Mouse (Mus musculus) hematopoietic stem cell, adult 5-6 weeks (primary cell): ENCODE measurements around the gene Ddx39. TPM values are rescaled to one million over a fixed set of nuclear protein-coding genes. Genes with fewer than 3 reads are reported as not detected.

ENCODE experiments used
- ATAC-seq, 2 experiments: fragments of 125-278 bp in 1 of 2; replicated peaks in 1 of 2; 2 replicates each; pipeline ENCODE4 v1.8.0; 2016 to 2017; ENCODE audit warnings: inconsistent platforms in 2 of 2, mild to moderate bottlenecking in 2 of 2, moderate number of reproducible peaks in 2 of 2, low read depth in 1 of 2, moderate TSS enrichment in 1 of 2; ENCODE audit not compliant: low FRiP score in 2 of 2, poor library complexity in 2 of 2, severe bottlenecking in 2 of 2, insufficient read depth in 1 of 2, low TSS enrichment in 1 of 2
- total RNA-seq: library from RNA; stranded (forward); fragments of 172-1452, 232-1000 nt; gene quantifications from 2 replicates; pipeline ENCODE4 v1.2.3, GENCODE M21; 2017

The Ddx39 gene
- total RNA-seq, 1 experiment from 2014 or later = 61.0 TPM

DNA sequence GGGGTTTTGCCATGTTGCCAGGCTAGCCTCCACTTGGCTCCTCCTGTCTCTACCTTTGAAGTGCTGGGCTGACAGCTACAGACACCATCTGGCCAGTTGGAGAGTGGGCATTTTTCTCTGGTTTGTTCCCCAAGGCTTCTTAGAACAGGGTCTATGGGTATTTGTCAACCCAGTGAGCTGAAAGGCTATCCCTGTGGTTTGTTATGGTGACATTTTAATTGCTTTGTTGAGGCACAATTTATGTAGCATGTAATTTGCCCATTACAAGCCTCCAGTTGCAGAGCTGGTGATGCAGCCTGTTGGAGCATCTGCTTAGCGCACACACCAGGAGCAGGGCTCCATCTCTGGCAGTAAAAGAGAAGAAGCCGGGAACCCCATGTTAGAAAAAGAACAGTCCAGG, 59.2 kb downstream of the Ddx39 start:
- no peak for ATAC-seq

Other genes with a start within 250 kb of the Ddx39 start
- gene Olfr370, start 179.4 kb upstream of the Ddx39 start, total RNA-seq = not detected in 2 replicates
- 103 and 142 TPM in 2 replicates for gene Ndufb7, start 148.5 kb upstream of the Ddx39 start, total RNA-seq
- 310 and 360 TPM in 2 replicates for gene Tecr, start 107.2 kb upstream of the Ddx39 start, total RNA-seq
- gene Dnajb1, start 107.0 kb upstream of the Ddx39 start, total RNA-seq = 68.1 and 73.6 TPM in 2 replicates
- gene Gipc1, start 62.5 kb upstream of the Ddx39 start, total RNA-seq = 4.6 and 13.5 TPM in 2 replicates
- 0.79 and 0.94 TPM in 2 replicates for gene Ptger1, start 48.5 kb upstream of the Ddx39 start, total RNA-seq
- gene Pkn1, start 16.0 kb upstream of the Ddx39 start, total RNA-seq = 67.6 and 83.1 TPM in 2 replicates
- 23.2 and 24.9 TPM in 2 replicates for gene Adgre5, start 26.1 kb downstream of the Ddx39 start, total RNA-seq
- gene Adgrl1, start 184.9 kb downstream of the Ddx39 start, total RNA-seq = 4.2 and 5.0 TPM in 2 replicates
- 0.30 TPM in 1 of 2 replicates, not detected in the other for gene Gm10644, start 240.0 kb downstream of the Ddx39 start, total RNA-seq
- gene Asf1b, start 240.3 kb downstream of the Ddx39 start, total RNA-seq = 22.3 and 22.5 TPM in 2 replicates